Mouse (Mus musculus) ovary, postnatal 10 days (tissue): ENCODE results near the gene Herpud1.

ENCODE experiments used
- DNase-seq: peaks from one replicate; pipeline ENCODE4 v3.0.0; 2022; ENCODE audit warnings: low spot score

Herpud1 gene

DNA sequence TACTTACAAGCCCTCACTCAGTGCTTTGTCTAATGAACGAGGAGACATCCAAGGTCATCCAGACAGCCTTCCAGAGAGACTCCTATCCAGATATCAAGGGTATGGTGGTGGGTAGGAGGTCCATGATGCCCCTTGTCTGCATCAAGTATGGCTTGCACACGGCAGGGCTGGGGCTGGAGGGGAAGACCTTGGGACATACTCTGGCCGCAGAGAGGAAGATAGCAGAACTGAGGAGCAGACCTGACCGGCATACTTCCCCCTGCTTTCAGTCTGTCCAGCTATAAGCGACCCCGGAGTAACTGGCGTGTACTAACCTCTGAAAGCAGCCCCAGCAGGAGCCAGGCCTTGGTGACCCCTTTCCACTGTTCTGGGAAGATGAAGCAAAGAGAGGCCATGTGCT, 23.3 kb downstream of the Herpud1 start:
- DNase-seq, result no peak

DNA sequence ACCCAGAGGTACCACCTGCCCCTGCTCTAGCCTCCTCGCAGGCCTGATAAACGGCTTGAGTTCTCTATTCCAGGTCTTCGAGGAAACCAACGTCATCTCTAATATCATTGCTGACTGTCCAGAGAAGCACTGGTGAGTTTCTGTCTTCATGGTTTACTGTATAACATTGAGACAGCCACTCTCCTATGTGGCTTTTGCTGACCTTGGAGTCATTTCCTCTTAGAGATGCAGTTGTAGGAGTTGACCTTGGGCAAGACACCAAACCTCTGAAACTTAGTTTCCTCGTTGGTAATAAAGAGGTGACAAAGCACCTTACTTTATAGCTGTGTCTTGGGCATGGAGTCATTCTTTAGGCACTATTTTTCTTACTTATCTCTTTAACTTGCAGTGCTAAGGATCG, 26.3 kb downstream of the Herpud1 start:
- DNase-seq, result no peak

DNA sequence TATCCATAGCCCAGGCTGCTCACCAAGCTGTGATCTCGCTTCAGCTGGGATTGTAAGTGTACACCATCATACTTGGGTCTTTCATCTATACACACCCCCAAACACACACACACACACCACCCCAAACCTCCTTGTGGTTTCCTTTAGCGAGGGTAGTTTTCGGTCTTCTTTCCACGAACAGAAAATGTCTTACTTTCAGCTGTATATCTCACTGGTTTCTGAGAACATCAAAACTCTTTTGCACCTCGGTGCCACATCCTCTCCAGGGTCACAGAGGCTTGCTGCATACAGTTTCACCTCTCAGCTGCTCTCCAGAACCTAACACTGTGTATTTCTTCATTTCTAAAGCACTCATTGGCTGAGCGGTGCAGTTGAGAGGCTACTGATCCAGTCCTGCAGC, 27.3 kb downstream of the Herpud1 start:
- DNase-seq, result no peak

DNA sequence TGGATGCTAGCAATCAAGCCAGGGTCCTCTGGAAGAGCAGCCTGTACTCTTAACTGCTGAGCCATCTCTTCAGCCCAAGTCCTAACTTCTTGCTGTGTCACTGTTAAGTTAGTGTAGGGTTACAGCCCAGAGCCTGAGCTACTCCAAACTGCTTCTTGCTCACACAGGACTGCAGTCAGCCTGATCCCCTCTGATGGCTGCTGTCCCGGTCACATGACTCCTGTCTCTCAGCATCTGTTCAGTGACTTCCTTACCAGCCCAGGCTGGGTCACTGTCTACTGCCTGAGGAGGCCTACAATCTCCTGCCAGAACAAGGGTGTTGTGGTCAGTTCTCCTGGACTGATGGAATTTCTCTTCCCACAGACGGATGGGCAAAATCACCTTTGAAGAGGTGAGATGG, 29.0 kb downstream of the Herpud1 start:
- no peak for DNase-seq

DNA sequence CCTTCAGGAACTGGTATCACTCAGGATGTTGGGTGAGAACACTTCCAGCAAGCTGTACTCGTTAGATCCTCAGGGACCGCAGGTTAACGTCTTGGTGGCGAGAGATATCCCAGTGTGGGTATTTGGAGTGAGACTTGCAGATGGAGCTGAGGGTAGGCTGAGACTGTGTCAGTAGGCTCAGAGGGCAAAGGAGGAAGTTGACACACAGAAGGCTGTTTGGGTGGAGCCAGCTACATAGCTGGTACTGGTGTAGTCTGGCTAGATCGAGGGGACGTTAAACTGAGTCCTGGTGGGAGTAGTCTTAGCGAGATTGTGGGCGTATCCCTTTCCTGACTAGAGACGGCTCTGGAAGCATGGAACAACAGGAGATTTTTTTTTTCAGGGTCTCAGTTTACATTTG, 31.8 kb downstream of the Herpud1 start:
- DNase-seq, result no peak

DNA sequence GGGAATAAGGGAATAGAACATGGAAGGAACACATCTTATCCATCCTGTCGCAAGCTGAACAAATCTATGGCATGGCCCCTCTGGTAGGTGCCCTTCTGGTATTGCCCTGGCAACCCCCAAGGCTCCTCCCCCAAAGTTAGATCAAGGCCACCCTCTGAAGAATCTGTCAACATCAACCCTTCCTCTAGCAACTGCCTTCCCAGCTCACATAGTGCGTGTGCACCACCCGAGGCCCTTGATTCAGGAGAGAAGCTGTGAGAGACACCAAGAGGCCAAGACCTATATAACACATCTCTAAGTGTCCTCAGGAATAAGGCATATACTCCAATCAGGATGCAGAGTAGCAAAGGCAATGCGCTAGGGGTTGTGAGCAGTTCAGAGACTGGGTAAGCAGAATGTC, 36.0 kb downstream of the Herpud1 start:
- no peak for DNase-seq

DNA sequence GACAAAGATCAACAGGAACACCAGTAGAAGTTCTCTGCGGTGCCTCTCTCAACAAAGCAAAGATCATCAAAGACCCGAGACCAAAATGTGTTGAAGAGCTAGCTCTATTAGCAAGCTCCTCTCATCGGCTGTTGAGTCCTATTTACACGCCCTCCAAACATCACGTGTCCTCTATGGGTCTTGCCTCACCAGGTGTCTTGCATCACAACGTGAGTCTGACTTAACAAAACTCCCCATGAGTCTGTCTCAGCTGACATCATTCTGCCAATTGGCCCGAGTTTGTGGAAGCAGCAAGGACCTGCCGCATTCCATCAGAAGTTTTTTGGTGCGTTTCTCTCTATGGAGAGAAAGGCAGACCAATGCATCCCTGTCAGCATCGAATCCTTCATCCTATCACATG, 41.7 kb downstream of the Herpud1 start:
- DNase-seq, result no peak

DNA sequence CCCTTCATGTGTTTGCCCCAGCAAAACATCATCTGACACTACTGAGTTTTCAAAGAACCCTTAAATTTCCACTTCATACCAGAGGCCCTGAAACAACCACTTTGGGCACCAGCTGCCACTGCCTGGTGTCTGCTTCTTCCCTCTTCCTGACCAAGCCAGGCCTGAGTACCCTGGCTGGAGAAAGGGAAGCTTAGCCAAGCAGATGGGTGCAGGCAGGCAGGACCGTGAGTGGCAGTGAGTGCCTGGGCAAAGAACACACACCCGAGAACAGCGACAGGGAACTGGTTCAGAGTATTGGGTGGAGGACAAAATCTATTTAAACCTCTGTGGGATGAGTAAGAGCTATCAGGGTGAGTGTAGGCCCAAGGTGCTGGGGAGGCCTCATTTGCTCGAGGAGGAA, 42.2 kb downstream of the Herpud1 start:
- no peak for DNase-seq

DNA sequence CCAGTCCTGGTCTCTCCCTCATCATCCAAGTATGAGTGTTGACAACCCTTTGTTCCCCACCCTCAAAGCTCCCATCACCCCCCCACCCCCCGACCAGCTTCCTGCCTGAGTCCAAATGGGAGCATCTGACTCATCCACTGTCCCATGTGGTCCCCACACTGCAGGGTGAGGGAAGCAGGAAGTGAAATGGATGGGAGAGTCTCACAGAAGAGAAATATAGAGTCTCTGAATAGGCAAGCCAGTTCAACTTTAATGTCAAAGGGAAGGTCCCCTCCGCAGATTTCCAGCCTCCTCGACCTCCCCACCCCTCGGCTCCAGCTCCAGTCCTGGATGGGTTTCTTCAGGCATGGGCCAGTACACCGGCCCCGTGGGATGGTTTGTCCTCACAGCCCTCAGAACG, 43.1 kb downstream of the Herpud1 start:
- DNase-seq, result no peak

GRCm38 (mm10) chr8:94432212-94432611, 46.0 kb downstream of the Herpud1 start:
- DNase-seq, result no peak

DNA sequence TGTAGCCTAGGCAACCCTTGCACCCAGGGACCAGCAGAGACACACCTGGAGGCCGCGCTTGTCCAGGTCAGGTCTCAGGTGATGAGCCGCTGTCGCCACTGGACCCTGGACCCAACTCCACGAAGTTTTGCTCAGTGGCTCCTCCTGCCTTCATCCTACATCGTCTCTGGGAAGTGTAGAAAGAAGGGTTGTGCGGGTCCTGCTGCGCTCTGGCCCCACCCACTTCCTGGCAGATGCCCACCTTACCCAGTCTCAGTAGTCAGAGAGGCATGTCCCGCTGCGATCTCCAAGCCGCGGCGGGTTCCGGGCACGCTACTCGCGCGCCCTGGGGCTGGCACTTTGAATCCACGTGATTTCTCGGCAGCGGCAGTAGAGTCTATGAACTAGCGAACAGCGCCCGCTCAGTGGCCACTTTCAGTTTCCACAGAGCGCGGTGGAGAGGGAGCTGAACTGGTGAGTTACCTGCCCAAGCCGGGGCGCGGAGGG, 47.8 kb downstream of the Herpud1 start, which contains the start of gene Nlrc5:
Gene Nlrc5 (plus strand): TSS at position 376 of the 486 bp plus-strand sequence.
- peak; percentile 8 for DNase-seq

GRCm38 (mm10) chr8:94434958-94435357, 48.7 kb downstream of the Herpud1 start:
- no peak for DNase-seq

DNA sequence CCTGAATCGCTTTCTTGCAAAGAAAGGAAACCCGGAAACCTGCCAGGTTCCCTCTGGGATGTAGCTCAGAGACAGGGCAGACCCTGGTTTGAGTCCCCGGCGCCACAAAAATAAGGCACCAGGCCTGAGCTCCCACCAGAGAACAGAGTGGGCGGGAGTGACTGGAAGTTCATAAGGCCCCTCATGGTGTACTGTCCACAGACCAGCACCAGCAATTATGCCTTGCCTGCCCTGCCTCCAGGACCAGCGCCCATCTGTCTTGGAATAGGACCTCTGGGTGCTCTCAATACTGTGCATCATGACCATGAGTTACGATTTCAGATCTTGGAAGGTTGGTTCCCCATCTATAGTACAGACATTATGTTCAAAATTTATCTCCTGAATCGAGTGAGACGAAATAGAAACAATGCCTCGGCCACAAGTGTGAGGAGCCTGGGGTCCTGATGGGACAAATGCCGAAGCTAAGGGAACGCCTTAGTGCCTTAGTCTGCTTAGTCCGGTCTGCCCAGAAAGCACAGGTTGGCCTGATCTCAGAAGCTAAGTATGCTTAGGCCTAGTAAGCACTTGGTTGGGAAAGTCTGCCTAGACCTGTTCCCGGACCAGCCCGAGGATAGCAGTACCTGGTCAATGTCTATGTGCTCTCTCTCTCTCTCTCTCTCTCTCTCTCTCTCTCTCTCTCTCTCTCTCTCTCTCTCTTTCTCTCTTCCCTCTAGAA, 49.3 kb downstream of the Herpud1 start:
- no peak for DNase-seq

- no peak for DNase-seq
Observed at GRCm38 (mm10) chr8:94436112-94436572, 49.9 kb downstream of the Herpud1 start.

DNA sequence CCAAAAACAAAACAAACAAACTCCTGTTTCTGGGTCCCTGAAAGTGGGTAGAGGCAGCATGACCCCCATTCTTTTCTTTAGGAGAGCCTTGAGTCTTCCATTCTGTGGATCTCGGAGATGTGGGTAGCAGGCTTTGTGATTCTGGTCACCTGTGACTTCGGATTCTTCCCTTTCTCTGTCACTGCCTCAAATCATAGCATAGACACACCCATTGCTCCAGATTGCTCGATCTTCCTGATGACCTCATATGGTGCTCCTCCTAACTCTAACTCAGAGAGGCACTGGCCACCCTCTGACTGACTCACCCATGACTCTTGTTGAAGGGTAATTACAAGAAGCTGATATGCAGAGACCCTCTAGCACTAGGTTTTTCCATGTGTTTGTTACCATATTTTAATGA, 50.7 kb downstream of the Herpud1 start:
- DNase-seq, result no peak

GRCm38 (mm10) chr8:94438659-94439058, 52.4 kb downstream of the Herpud1 start:
- no peak for DNase-seq

GRCm38 (mm10) chr8:94439691-94440090, 53.5 kb downstream of the Herpud1 start:
- DNase-seq, result no peak

- no peak for DNase-seq
Observed at GRCm38 (mm10) chr8:94440389-94440788, 54.2 kb downstream of the Herpud1 start.

GRCm38 (mm10) chr8:94441686-94442085, 55.4 kb downstream of the Herpud1 start:
- DNase-seq, result no peak

DNA sequence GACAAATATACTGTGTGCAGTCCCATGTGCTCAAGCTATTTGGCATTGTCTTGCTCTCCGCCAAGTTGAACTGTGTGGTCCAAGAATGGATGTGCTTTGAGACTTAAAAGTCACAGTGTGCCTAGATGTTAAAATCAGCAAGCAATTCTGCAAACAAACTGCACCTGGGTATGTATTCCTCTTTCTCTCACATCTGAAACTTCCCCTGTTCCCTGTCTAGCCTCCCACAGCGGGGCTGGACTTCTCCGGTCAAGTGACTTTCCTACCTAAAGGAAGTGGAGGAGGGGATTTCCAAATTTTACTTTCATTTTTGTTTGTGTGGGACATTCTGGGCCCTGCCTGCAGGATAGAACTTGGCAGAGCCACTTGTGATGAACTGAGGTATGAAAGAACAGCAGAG, 56.9 kb downstream of the Herpud1 start:
- no peak for DNase-seq

- DNase-seq, result no peak
Observed at GRCm38 (mm10) chr8:94444480-94444879, 58.2 kb downstream of the Herpud1 start.
